Mouse (Mus musculus): ENCODE measurements around the gene Nova2.

- TF ChIP-seq POLR2A (IDR thresholded peaks at IDR 0.05; ENCODE audit: insufficient read length, low read depth) (no peak), MYOD1 (IDR thresholded peaks at IDR 0.05; ENCODE audit: control insufficient read depth in 1 of 3, insufficient read length in 2 of 3, low read depth in 2 of 3) (no peak), MAX (IDR thresholded peaks at IDR 0.05; ENCODE audit: low read depth) (no peak), CEBPB (IDR thresholded peaks at IDR 0.05; ENCODE audit: insufficient read depth, poor library complexity, severe bottlenecking) (no peak), POLR2AphosphoS2 (IDR thresholded peaks at IDR 0.05; ENCODE audit: insufficient read length, low read depth) (no peak)
These were observed 20.7 kb upstream of the Nova2 start for GRCm38 (mm10) chr7:18904971-18905370.
